Mouse (Mus musculus): ENCODE data around the gene Cd180. TPM values are rescaled to one million over a fixed set of nuclear protein-coding genes. Genes with fewer than 3 reads are reported as not detected.
"Not testable (repeated sequence)": the region's sequence is repeated elsewhere in the genome, so short reads cannot be mapped to it uniquely, and the experiment has no call there.

Gene Cd180
- total RNA-seq, 2 experiments from 2014 or later = 0.57 to 2.2 TPM

- DNase-seq = not testable (repeated sequence)
These were observed 15.8 kb upstream of the Cd180 start for GRCm38 (mm10) chr13:102677602-102678001.

GRCm38 (mm10) chr13:102678482-102678881, 14.9 kb upstream of the Cd180 start:
- DNase-seq = peak; percentile 74 to 90

GRCm38 (mm10) chr13:102684890-102685289, 8.5 kb upstream of the Cd180 start:
- DNase-seq = no peak

- no peak for DNase-seq
These were observed 5.2 kb upstream of the Cd180 start for GRCm38 (mm10) chr13:102688121-102688520.

GRCm38 (mm10) chr13:102689201-102690090, 3.9 kb upstream of the Cd180 start:
- DNase-seq = no peak

- DNase-seq = no peak
These were observed 3.2 kb upstream of the Cd180 start for GRCm38 (mm10) chr13:102690184-102690583.

GRCm38 (mm10) chr13:102691408-102692150, 1.8 kb upstream of the Cd180 start:
- no peak for DNase-seq

GRCm38 (mm10) chr13:102694154-102694553, 796 bp downstream of the Cd180 start:
- no peak for DNase-seq

GRCm38 (mm10) chr13:102695121-102695905, 2.0 kb downstream of the Cd180 start:
- peak in 1 of 2 experiments; percentile 34 for DNase-seq

GRCm38 (mm10) chr13:102698335-102698734, 5.0 kb downstream of the Cd180 start:
- no peak for DNase-seq

- DNase-seq = peak; percentile 67 to 68
These were observed 5.5 kb downstream of the Cd180 start for GRCm38 (mm10) chr13:102698751-102699323.

- DNase-seq = peak in 1 of 2 experiments; percentile 23
These were observed 6.8 kb downstream of the Cd180 start for GRCm38 (mm10) chr13:102700176-102700575.

- DNase-seq = no peak
These were observed 7.4 kb downstream of the Cd180 start for GRCm38 (mm10) chr13:102700744-102701143.

- DNase-seq = no peak
These were observed 23.6 kb downstream of the Cd180 start for GRCm38 (mm10) chr13:102716973-102717372.

GRCm38 (mm10) chr13:102725416-102725815, 32.1 kb downstream of the Cd180 start:
- no peak for DNase-seq

- DNase-seq = no peak
These were observed 32.5 kb downstream of the Cd180 start for GRCm38 (mm10) chr13:102725906-102726305.

GRCm38 (mm10) chr13:102726876-102727275, 33.5 kb downstream of the Cd180 start:
- no peak for DNase-seq

- DNase-seq = no peak
These were observed 34.7 kb downstream of the Cd180 start for GRCm38 (mm10) chr13:102728035-102728434.

GRCm38 (mm10) chr13:102728951-102729350, 35.6 kb downstream of the Cd180 start:
- DNase-seq = not testable (repeated sequence)

GRCm38 (mm10) chr13:102733063-102733462, 39.7 kb downstream of the Cd180 start:
- DNase-seq = no peak

GRCm38 (mm10) chr13:102737811-102738210, 44.5 kb downstream of the Cd180 start:
- DNase-seq = no peak

Data from heart, adult 18-20 months (tissue).